Mouse (Mus musculus) layer of hippocampus, adult 9-11 months (tissue): ENCODE results near the gene Zfp493.
A peak's percentile ranks its signal among the peaks of the same experiment; 100 is the strongest.
"Not testable (repeated sequence)": the region's sequence is repeated elsewhere in the genome, so short reads cannot be mapped to it uniquely, and the experiment has no call there.

ENCODE experiments used
- DNase-seq: peaks from one replicate; pipeline ENCODE4 v3.0.0; 2022

Gene Zfp493

DNA sequence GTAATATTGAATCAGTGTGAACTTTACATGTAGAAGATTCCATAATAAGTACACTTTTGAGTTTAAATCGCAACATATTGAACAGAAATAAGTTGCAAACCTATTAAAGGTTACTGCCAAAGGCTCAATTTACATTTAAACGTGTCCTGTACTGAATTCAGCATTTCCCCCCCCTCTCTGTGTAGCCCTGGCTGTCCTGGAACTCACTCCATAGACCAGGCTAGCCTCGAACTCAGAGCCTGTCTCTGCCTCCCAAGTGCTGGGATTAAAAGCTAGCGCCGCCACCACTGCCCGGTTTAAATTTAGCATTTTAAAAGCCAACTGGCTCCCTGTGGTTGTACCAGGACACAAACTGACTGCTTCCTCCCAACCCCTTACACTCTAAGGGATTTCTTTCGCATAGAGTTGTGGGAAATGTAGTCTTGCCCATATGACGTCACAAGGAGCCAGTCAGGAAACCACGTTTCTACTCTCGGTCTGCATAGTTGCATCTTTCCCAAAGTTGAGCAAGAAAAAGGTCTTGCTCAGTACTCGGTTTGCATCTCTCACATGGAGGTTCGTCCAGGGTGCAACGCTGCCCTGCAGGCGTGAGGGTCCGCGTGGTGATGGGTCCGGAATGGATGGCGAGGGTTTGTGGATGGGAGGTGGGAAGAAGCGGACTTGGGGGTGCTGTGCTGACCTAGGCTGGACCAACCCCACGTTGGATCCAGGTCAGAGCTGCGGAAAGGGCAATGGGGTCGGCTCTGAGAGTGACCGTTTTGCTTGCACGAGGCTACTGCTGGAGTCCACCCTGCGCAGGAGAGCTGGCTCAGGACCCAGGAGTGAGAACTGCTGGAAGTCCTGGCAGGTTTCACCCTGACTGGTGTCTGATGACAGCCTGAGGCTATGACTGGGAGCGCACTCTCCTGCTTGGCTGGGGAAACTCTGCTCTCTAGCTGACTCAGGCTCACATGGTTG, at the start of gene Zfp493:
Gene Zfp493 (plus strand): TSS at position 429 of the 957 bp plus-strand sequence.
- peak; percentile 82 for DNase-seq

DNA sequence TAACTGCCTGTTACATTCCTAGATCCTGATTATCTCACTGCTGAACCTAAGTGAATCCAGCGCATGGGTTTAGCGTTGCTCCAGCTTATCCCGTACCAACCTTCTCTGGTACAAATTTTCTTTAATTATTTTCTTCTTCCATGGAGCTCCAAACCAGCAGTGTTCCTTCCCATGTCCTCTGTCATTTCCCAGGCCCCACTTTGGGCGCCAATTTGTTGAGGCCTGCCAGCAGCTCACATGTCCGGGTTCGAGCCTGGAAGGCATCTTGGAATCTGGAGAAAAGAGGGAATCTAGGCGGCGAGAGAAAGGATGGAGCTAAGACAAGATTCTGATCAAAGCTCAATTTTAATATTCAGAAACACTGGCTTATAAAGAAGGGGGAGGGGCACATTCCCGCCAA, 45.1 kb upstream of the Zfp493 start:
- DNase-seq = not testable (repeated sequence)

GRCm38 (mm10) chr13:67742941-67743340, 36.6 kb upstream of the Zfp493 start:
- no peak for DNase-seq

DNA sequence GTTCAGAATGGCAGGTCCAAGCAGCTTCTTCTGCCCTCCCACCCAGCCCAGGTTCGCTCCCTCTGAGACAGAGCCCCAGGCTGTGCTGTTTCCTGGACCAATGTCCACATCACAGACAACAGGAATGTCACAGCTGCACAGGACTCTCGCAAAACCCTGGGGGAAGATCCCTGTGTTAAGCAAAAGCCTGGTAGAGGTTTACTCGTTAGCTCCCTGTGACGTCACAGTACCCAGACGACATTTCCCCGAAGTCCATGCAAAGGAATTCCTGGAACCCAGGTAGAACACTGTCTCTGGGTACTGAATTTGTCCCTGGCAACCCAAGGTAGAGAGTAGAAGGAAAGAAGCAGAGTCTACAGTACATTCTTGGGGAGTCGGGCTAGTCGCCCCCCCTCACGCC, 35.6 kb upstream of the Zfp493 start:
- DNase-seq = no peak

DNA sequence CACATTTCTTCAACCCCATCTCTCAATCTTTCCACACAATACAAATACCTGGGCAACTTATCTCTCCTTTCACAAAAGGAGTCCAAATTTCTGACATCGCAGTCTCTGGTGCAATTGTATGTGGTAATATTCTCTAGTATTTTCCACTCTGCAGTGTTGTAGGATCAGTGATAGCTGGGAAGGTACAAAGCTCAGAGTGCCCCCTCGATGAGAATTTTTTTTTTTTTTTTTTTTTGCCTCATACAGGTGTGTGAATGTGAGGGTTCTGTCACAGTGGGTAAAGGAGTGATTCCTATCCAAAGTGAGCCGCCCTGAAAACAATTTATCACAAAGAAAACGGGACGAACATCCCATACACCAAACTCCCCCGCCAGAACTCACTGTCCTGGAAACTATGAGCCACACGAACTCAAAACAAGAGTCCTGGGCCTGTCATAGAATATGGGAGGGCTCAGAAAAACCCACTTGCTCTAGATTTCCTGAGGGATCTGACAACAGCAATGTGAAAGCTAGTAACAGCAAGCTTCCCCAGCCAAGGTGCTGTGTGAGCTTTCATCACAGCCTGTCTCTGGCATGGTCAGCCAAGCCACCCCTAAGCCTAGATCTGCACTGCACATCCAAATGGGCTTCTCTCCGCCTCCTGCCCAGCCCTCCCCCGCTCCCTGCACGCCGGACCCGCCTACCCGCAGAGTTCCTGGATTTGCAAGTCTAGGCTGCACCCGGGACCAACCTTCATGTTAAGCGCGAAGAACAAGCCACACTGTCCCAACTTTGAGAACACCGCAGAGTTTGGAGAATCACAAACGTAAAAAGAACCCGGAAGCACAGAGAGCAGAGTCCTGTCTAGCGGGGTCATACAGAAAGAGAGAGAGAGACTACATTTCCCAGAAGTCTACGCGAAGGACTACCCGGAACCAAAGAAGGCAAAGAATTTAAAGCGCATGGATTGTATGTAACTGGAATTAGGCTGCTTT, 24.9 kb upstream of the Zfp493 start, which contains the start of gene Zfp85:
Gene Zfp85 (minus strand): TSS at position 896 of the 974 bp plus-strand sequence.
- DNase-seq = peak; percentile 52

GRCm38 (mm10) chr13:67755761-67756160, 23.7 kb upstream of the Zfp493 start:
- no peak for DNase-seq

DNA sequence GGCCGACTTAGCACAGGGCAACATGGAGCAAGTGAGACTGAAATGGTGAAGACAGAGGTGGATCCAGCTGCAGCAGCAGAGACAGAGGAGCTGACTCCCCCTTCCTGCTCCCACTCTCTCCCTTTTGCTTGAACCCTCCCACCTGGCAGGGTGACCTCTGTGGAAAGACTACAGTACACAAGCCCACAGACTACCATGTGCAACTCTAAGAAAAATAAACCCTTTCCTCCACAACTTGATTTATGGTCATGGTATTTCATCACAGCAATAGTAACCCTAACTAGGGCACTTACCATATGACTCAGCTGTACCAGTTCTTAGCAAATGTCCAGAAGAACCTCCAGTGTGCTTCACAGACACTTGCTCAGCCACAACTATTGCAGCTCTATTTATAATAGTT, 19.5 kb upstream of the Zfp493 start:
- DNase-seq = no peak

- no peak for DNase-seq
These were observed 16.3 kb upstream of the Zfp493 start for GRCm38 (mm10) chr13:67763031-67763768.

DNA sequence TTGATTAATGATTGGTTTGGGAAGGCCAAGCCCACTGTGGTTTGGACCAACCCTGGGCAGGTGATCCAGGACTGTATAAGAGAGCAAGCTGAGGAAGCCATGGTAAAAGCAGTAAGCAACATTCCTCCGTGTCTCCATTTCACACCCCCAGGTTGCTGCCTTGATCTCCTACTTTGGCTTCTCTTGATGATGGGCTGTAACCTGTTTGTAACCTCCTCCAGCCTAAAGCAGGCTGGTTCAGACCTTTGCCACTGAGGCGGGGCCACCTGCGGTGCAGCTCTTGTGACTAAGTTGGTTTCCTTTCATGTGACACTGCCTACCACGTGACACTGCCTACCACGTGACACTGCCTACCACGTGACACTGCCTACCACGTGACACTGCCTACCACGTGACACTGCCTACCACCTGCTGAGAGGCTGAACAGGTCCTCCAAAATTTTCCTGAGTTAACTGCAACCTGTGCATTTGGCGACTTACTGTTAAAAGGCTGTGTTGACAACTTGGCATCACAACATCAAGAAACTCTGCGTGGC, 12.5 kb downstream of the Zfp493 start:
- no peak for DNase-seq

- no peak for DNase-seq
These were observed 19.1 kb downstream of the Zfp493 start for GRCm38 (mm10) chr13:67798618-67799017.

DNA sequence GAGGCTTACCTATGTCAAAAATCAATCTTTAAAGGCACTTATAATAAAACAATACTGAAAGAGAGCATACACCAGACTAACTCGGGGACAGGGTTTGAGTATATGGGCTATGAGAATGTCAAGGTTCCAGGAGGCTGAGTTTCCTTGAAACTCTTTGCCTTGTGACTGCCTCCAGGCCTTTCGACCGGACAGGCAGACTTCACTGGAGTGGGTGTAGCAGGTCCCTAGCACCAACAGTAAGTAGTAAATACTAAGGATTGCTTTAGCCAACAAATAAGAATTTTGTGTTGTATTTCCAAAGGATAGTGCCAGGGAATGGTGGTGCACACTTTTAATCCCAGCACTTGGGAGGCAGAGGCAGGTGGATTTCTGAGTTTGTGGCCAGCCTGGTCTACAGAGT, 19.7 kb downstream of the Zfp493 start:
- DNase-seq = not testable (repeated sequence)

DNA sequence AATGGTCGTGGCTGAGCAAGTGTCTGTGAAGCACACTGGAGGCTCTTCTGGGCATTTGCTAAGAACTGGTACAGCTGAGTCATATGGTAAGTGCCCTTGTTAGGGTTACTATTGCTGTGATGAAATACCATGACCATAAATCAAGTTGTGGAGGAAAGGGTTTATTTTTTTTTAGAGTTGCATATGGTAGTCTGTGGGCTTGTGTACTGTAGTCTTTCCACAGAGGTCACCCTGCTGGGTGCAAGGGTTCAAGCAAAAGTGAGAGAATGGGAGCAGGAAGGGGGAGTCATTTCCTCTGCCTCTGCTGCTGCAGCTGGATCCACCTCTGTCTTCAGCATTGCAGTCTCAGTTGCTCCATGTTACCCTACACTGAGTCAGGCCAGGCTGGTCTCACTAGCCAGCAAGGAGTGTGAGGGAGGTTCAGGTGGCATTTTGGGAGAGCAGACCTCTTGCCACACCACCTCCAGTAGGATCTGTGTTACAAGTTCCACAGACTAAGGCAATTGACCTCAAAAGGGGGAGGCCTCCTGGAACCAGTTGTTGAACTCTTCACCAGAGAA, 32.2 kb downstream of the Zfp493 start:
- DNase-seq = no peak

DNA sequence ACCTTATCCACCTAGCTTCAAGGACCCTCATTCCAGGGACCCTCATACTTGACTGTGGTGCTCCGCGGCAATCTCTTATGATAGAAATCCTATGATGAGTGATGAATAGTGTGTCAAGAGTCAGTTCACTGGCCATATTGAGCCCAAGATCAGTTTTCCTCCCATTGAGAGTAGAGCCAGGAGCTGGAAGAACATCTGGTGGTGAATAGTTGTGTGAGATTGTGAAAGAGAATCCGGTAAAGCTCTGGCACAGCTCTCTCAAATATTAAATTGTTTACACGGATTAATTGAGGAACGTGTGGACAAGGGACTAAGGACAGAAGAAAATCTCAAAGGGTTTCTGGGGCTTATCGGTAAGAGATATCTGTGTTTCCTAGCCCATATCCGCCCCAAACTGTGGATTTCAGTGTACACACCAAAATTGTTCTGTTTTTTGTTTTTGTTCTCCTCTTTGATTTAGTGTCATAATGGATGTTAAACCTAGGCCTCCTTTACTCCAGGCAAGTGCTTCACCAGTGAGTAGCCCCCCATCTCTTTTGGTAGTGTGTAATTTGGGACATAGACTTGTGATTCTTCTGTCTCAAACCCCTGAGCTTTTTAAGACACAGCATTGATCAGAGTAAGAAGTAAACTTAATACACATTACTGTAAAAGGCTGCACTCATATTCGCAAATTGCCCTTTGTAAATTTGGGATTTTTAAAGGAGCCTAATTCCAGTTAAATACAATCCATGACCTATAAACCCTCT, 33.6 kb downstream of the Zfp493 start:
- no peak for DNase-seq

GRCm38 (mm10) chr13:67813710-67814660, 34.5 kb downstream of the Zfp493 start, which contains the start of gene Zfp273:
Gene Zfp273, plus strand, starts transcription at chr13:67813740.
- DNase-seq = peak; percentile 84

GRCm38 (mm10) chr13:67818636-67819035, 39.1 kb downstream of the Zfp493 start:
- DNase-seq = peak; percentile 33

- DNase-seq = peak; percentile 67
These were observed 51.4 kb downstream of the Zfp493 start, which contains the start of gene Gm10037 for GRCm38 (mm10) chr13:67830911-67831336. Gene Gm10037, plus strand, starts transcription at chr13:67831106.

DNA sequence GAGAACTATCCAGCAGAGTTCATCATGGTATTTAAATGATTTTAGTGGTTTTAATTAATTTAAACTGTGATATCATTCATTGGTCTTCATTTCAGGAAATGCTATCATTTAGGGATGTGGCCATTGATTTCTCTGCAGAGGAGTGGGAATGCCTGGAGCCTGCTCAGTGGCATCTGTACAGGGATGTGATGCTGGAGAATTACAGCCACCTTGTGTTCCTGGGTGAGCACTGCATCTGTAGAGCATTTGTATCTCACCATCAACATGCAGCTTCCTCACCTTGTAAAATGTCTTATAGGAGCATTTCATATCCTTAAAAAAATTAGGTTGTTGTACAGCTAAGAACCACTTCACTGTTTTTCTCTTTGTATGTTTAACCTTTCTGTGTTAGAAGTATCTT, 53.6 kb downstream of the Zfp493 start:
- DNase-seq = not testable (repeated sequence)
